Mouse (Mus musculus): ENCODE measurements around the gene Abtb2.

Abtb2 gene

GRCm38 (mm10) chr2:103618407-103618806 is 52.3 kb downstream of the Abtb2 start:
- no peak for DNase-seq (ENCODE audit: low read depth)

DNA sequence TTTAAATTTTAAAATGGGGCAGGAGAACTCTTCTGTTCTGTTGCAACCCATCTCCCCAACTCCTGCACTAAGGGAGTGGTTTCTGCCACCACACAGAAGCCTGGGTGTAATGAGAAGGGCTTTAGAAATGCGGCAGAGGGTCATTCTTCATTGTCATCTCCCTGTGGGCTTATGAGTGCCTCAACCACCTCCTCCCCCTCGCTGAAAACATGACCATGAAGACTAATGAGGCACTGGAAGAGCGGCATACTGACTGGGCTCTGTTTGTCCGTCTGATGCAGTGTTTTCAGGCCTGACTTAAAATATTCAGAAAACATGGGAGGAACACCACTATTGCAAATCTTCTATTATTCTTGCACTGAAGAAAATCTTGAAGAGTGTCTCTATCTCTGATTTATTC is 56.8 kb downstream of the Abtb2 start:
- DNase-seq (ENCODE audit: low read depth), result no peak

- DNase-seq (ENCODE audit: low read depth), result no peak
These were observed 59.3 kb downstream of the Abtb2 start for GRCm38 (mm10) chr2:103625349-103625932.

- DNase-seq (ENCODE audit: low read depth), result no peak
These were observed 61.0 kb downstream of the Abtb2 start for GRCm38 (mm10) chr2:103627101-103627500.

DNA sequence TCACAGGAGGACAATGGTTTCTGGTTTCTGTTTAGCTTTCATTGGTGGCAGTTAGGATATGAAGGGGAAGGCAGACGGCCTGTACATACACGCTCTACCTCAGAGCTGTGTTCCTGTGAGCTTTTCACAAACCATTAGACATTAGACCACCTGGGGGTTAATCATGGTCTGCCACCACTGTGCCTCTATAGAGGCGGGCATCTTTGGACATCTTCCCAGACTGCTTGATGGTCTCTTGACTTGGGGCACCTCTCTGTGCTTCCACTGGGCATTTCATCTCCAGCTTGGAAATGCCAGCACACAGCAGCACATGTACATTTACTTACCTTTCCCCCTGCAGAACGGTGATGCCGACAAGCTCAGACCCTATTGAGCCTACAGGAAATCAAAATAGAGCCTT is 63.8 kb downstream of the Abtb2 start:
- DNase-seq (ENCODE audit: low read depth), result no peak

DNA sequence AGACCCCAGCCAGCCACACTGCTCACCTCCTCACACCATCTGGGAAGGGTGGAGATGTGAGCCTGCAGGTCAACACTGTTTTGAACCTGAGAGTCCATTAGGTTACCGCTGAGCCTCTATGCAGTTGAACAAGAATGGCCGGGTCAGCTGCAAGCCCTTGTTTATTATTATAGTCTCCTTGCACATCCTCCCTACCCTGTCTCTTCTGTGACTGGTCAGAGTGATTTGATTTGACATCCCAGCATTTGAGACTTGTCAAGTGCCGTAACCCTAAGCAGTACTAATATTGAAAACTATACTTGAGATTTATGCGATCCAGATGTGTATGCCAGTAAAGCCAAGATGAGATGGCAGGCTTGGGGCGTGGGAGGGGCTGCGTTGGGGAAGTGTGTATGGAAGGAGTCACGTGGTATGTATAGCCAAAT is 65.2 kb downstream of the Abtb2 start:
- no peak for DNase-seq (ENCODE audit: low read depth)

DNA sequence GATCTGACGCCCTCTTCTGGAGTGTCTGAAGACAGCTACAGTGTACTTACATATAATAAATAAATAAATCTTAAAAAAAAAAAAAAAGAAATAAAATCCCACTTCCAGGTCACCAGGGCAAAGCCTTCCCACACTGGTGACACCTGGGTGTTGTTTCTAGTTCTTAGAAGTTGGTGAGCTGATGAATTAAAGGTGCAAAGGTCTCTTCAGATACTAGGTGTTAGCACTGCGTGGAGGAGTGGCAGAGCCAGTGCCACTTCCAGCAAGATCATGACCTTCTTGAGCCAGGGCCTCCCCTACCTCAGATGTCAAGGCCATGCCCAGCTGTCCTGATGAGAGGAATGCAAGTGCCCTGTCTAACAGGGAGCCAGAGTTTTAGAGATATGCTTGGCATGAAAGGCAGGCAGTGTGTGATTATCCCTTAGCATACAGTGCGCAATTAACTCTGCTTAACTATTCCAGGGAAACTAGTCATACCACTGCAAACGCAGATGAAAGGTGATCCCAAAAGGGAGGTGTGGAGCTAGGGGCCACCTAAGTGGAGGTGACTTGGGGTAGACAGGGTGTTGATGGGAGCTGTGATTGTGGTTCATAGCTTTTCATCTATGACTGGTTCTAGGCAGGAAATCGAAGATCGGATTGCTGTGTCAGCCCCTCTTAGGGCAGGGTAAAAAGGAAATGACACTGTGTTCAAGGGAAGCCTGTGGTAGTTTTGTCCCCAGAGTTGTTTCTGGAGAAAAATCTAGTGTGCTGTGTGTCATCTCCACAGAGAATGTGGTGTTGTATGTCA is 66.2 kb downstream of the Abtb2 start:
- no peak for DNase-seq (ENCODE audit: low read depth)

DNA sequence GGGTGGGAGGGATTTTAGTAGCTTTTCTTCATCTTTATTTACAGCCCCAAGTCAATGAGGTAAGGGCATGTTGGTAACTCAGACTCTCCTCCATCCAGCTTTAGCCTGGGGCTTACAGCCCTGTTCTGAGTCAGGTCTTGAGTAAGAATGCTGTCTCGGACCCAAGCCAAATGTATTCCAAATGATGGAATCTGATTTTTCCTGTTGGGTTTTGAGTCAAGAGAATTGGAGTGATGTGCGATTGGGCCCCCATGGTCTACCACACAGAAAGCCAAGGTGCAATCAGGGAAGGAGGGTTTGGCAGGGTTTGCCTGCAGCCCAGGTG is 66.8 kb downstream of the Abtb2 start:
- no peak for DNase-seq (ENCODE audit: low read depth)

DNA sequence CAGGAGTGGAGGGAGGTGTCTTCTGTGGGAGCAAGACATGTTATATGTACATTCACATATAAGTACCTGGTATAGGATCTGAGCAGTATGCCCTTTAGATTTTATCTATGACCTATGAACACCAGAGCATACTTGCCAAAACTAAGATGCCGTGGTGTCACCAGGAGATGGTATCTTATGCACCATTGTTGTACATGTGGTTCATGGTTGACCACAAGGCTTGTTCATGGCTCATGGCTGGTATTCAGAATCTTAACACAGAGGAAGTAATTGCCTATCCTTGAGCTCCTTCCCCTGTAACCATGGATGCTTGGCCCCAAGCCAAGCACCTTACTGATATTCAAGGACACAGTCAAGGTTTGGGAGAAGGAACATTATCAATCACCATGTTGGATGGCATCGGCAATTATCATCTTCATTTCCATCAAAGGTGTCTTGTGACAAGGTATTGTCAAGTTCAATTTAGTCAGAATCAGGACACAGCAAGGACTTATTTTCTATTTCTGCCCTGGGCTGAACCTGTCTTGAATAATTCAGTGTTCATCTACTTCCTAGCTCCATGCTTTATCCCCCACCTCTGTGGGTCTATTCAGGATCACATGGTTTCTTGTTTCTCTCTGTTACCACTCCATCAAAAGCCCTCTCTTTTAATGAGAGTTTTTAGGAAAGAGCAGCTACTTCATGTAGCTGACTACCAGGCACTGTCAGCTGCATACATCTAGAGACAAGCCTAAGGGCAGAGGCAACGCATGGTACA is 69.8 kb downstream of the Abtb2 start:
- DNase-seq (ENCODE audit: low read depth), result no peak

DNA sequence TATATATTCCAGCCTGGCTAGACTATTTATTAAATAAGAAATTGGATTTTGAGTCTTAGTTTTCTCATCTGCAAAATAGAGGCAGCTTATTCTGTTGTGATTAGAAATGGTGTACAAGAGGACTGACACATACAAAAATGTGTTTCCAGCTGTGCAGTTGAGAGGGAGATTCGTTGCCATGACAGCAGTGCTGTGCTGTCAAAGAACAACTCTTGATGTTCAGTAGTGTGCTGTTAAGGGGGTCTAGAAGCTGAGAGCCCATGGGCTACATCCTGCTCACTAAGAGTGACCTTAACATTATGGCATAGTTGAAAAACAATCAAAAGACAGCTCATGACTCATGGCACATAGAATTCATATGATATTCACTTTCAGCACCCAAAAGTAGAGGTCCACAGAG is 71.3 kb downstream of the Abtb2 start:
- no peak for DNase-seq (ENCODE audit: low read depth)

DNA sequence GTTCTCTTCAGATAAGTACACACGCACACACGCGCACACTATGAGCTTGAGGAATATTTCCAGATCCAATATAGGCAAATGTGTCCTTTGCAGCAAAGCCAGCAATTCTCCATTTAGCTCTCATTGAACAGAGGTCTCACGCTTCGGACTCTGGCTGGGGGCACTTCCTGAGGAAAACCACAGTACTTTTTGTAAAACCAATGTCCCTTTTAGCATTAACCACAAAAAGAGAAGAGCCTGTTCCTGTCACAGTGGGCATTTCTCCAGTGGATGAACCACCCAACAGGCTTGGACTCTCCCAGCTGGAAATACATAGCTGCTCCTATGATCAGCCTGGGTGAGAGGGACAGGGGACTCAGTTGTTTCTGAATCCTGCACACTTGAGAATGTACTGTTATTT is 71.8 kb downstream of the Abtb2 start:
- no peak for DNase-seq (ENCODE audit: low read depth)

DNA sequence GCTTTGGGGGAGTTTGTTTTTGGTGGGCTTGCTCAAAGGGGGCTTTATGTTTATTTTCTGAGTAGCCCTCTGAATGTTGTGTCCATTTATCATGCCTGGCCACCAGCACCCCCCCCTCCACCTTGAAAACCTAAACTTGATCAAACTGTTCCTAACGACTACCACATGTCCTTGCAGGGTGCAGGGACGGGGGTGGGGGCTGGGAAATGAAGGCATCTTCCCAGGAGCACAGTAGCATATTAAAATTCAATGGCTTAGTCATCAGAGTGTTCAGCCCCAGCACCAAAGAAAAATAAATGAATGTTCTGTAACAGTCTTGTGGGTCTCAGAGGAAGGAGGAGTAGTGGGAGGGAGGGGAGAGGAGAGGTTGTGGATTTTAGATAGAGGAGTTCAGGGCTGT is 73.6 kb downstream of the Abtb2 start:
- DNase-seq (ENCODE audit: low read depth), result no peak

GRCm38 (mm10) chr2:103640861-103641260 is 74.8 kb downstream of the Abtb2 start:
- no peak for DNase-seq (ENCODE audit: low read depth)

DNA sequence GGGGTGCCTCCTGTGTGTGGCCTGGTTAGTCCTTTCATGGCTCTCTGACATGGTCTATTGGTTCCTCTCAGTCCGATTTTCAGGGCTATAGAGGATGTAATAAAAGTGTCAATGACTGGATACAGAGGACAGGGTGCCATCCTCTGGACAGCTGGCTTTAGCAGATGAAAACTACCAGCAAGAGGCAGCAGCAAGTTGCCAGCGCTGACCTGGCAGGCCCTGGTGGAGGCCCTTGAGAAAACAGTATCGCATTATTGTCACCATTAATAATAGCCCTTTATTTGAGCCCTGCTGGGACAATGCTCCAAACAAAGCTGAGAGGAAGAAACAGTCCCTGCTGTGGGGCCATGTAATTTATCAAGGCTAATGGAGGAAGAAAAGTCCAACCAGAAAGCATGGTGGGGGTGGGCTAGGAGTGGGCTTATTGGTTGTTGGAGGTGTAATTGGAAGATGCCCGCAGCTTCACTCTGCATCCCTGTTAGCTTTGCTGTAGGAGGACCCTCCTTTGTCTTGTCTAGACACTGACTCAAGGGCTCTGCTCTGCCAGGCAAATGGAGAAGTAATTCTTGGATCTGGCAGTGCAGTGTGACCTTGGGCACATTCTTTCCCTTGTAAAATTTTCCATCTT is 77.6 kb downstream of the Abtb2 start:
- DNase-seq (ENCODE audit: low read depth), result no peak

- DNase-seq (ENCODE audit: low read depth), result no peak
These were observed 78.3 kb downstream of the Abtb2 start for GRCm38 (mm10) chr2:103644418-103644817.

GRCm38 (mm10) chr2:103650314-103650879 is 84.3 kb downstream of the Abtb2 start:
- no peak for DNase-seq (ENCODE audit: low read depth)

GRCm38 (mm10) chr2:103652121-103652520 is 86.0 kb downstream of the Abtb2 start:
- no peak for DNase-seq (ENCODE audit: low read depth)

GRCm38 (mm10) chr2:103655037-103655436 is 88.9 kb downstream of the Abtb2 start:
- no peak for DNase-seq (ENCODE audit: low read depth)

GRCm38 (mm10) chr2:103656028-103656427 is 89.9 kb downstream of the Abtb2 start:
- no peak for DNase-seq (ENCODE audit: low read depth)

DNA sequence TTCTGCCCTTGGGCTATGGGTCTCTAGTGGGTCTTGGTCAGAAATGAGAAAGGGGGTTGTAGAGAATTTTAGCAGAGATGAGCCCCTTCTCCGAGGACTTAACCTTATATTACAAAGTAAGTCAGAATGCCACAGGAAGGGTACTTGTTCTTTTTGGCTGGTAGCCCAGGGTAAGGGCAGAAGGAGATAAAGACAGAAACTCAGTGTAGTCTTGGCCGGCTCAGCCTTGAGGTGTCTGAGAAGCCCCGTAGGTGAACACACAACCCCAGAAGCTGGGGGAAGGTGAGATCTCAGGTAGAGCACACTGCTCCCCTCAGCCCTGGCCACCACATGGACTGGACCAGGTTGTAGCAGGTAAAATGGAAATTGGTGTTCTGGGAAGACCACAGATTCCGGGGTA is 93.1 kb downstream of the Abtb2 start:
- no peak for DNase-seq (ENCODE audit: low read depth)

DNA sequence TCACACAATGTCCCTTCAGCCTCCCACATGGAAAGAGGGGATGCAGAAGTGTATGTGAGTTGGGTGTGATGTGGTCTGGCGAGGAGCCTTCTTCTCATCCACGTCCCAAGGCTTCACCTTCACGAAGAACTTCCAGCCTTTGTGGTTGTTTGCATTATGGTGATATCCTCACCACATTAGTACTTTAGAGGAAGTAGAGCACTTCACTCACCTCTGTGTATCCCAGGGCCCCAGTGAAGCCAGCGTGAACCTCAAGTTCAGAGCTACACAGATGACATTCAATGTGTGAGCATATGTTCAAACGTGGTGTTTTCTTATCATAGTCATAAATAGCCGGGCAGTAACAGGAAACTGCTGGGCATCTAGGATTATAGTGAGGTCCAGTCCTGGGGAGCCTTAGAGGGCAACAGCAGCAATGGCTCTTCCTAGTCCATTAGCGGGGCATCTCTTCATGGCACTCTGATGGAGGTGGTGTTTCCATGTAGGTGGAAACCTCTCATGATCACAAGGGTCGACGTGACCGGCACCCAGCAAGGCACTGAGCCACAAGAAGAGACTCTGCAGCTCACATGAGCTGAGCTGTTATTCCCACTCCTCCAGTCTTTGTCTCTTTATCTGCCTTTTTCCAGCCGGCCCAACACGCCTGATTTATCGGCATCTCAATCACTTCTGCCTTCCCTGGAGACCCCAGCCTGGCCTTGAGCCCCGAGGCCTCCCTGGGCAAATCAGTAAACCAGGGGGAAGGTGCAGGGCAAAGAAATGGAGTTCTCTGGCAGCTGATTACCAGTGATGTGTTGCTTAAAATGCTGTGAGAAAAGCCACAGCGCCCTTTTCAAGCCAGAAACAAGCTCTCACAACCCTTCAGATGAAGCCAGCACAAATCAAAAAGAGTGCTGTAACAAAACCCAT is 93.8 kb downstream of the Abtb2 start:
- no peak for DNase-seq (ENCODE audit: low read depth)

All from c-Kit-positive CD71-positive TER-119-negative erythroid progenitor cells, embryonic 14.5 days (primary cell).